Mouse (Mus musculus) G1E (cell line): ENCODE results near the gene Pigt.

Experiments
- CTCF ChIP-seq: IDR thresholded peaks from 2 replicates; pipeline ENCODE4 v1.5.1; 2012; ENCODE audit warnings: low read depth, low read length, inconsistent platforms, mixed read lengths
- GATA1 ChIP-seq: IDR thresholded peaks from 2 replicates; pipeline ENCODE4 v1.6.1; 2012; ENCODE audit warnings: borderline replicate concordance, low read length, inconsistent platforms, mixed read lengths
- GATA2 ChIP-seq: IDR thresholded peaks from 2 replicates; pipeline ENCODE4 v1.6.1; 2012; ENCODE audit warnings: low read depth, low read length, inconsistent platforms, borderline replicate concordance

DNA sequence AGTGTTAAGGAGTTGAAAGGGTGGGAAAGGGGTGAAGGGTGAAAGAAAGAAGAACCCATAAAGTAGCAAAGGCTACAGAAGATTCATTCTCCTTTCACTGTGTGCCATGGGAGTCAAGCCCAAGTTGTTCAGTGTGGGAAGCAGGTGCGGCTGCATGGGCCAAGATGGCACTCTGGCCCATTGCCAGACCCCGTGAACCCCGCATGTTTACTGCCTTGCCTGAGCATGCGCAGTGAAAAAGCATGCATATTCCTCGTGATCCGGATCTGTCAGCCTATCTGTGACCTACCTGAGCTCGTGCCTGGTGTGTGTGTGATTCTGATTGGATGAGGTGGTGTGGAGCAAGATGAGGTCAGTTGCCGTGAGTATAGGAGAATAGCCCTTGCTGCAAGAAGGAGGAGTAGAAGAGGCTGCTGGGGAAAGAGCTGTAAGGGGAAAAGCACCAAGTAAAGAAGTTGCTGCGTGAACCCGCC, 26.0 kb downstream of the Pigt start:
- TF ChIP-seq CTCF: no peak
- TF ChIP-seq GATA1: no peak
- TF ChIP-seq GATA2: no peak
